In genomic region chrX:133689576-133690250, GRCm38 (mm10) we compare ENCODE assay signal across 9 mouse cellular contexts. TPM values are rescaled to one million over a fixed set of nuclear protein-coding genes. Genes with fewer than 3 reads are reported as not detected.
DNase-seq lines count a peak whose midpoint lies in the region; ATAC-seq and TF ChIP-seq lines count a peak whose summit lies in the region.
"Had no signal": no experiment of that assay in that cellular context is flagged by ENCODE, and none has a peak within 500 bp of the region (broad histone marks: within the 10 kb centered on the region; RNA-seq: fewer than 3 reads in every experiment).

No protein-coding gene starts in this region.

- H3K27ac ChIP-seq in liver, postnatal 0 days (ENCODE audit: low read depth) = no peak overlapping the region
- no peak overlapping the region for H3K27ac ChIP-seq in stomach, postnatal 0 days (replicated peaks)

- no peak overlapping the region for H3K9ac ChIP-seq in liver, postnatal 0 days (replicated peaks)
- H3K9ac ChIP-seq in stomach, postnatal 0 days (ENCODE audit: low read length) = no peak overlapping the region

- no peak overlapping the region for H3K4me3 ChIP-seq in liver, postnatal 0 days (ENCODE audit: low read depth, low read length)
- H3K4me3 ChIP-seq in stomach, postnatal 0 days (ENCODE audit: low read depth, low read length) = peak overlapping the region; percentile 46
- H3K4me3 ChIP-seq: erythroblast, embryonic 14.5 days had no signal

- H3K4me2 ChIP-seq in liver, postnatal 0 days (ENCODE audit: low read depth, low read length) = peak overlapping the region; percentile 29; the same call in 1 of the 2 replicates
- peak overlapping the region; percentile 72 for H3K4me2 ChIP-seq in stomach, postnatal 0 days (replicated peaks; ENCODE audit: low read depth)

- H3K4me1 ChIP-seq in liver, postnatal 0 days (ENCODE audit: insufficient read depth) = no peaks in the 10 kb centered on the region
- no peaks in the 10 kb centered on the region for H3K4me1 ChIP-seq in stomach, postnatal 0 days (replicated peaks; ENCODE audit: control insufficient read depth, insufficient read depth)

- no peak for TF ChIP-seq CTCF in liver, postnatal 0 days (IDR thresholded peaks at IDR 0.05; ENCODE audit: low read depth)
- no peak for TF ChIP-seq CTCF in stomach, postnatal 0 days (IDR thresholded peaks at IDR 0.05; ENCODE audit: low read depth)

- intact Hi-C loops in heart, postnatal 10 days (cut with DNase I) = loop anchor here (5.0 to 10.0 kb wide), 4 partner anchors 87 to 1185 kb away; partner anchors contain the start of gene Tspan6

- peak; percentile 7 for DNase-seq in adrenal gland, adult 8-10 months
- DNase-seq in adrenal gland, postnatal 14 days = no peak
- DNase-seq in right cerebral cortex, postnatal 10 days (ENCODE audit: low spot score in 2 of 2) = peak; percentile 36 to 58
- DNase-seq in right cerebral cortex, postnatal 36 days (ENCODE audit: low spot score in 2 of 2) = no peak
- DNase-seq in heart, postnatal 10 days = peak; percentile 25 to 31
- no peak for DNase-seq in liver, postnatal 0 days
- no peak for DNase-seq in stomach, postnatal 0 days (ENCODE audit: low spot score)
- DNase-seq in ovary, adult 18-20 months (ENCODE audit: low spot score) = no peak

- H3K27me3 ChIP-seq in liver, postnatal 0 days (ENCODE audit: insufficient read depth, low read length) = peaks cover 65% of the 10 kb centered on the region
- H3K27me3 ChIP-seq in stomach, postnatal 0 days (ENCODE audit: control insufficient read depth, insufficient read depth, low read length) = no peaks in the 10 kb centered on the region

- no peak for TF ChIP-seq EP300 in liver, postnatal 0 days (IDR thresholded peaks at IDR 0.05; ENCODE audit: low read depth)
- TF ChIP-seq EP300 in stomach, postnatal 0 days (optimal IDR thresholded peaks at IDR 0.05) = no peak

- no peaks in the 10 kb centered on the region for H3K9me3 ChIP-seq in liver, postnatal 0 days (ENCODE audit: low read length)
- no peaks in the 10 kb centered on the region for H3K9me3 ChIP-seq in stomach, postnatal 0 days (ENCODE audit: control insufficient read depth, low read length)

- 24% methylated on average over 35 of the region's 35 CpGs for WGBS in liver, postnatal 0 days (ENCODE audit: insufficient replicate concordance)
- WGBS in stomach, postnatal 0 days = 28% methylated on average over 35 of the region's 35 CpGs

- no peaks in the 10 kb centered on the region for H3K36me3 ChIP-seq in liver, postnatal 0 days (replicated peaks; ENCODE audit: insufficient read depth, low read length)
- H3K36me3 ChIP-seq in stomach, postnatal 0 days (ENCODE audit: control insufficient read depth, insufficient read depth, low read length) = no peaks in the 10 kb centered on the region

- ATAC-seq in liver, postnatal 0 days = no peak
- ATAC-seq in stomach, postnatal 0 days (ENCODE audit: low FRiP score, low TSS enrichment) = no peak

RNA-seq across cellular contexts. Expression of gene Pcdh19, which starts 0.9 kb away (rescaled TPM):
- total RNA-seq in adrenal gland, adult 8-10 months (2022) = 10 to 100 TPM in 3 of 4 experiments, 1 to 10 TPM in 1; 9.5 to 14.6 (median 11.7) TPM
- total RNA-seq in adrenal gland, postnatal 14 days (2021) = 8.1 and 8.6 TPM in 2 replicates
- total RNA-seq in heart, postnatal 10 days (2021) = 10 to 100 TPM; 18.9 to 20.0 TPM
- polyA plus RNA-seq in liver, postnatal 0 days (2015; fragmentation: Nextera tagmentation; extraction: Ambion mirVana) = 0.28 and 0.83 TPM in 2 replicates
- 1.2 and 2.5 TPM in 2 replicates for polyA plus RNA-seq in stomach, postnatal 0 days (2015; fragmentation: Nextera tagmentation; extraction: Ambion mirVana)
- polyA plus RNA-seq: erythroblast, embryonic 14.5 days had no signal

Comparison
In these comparisons a context has a peak if more than half of its experiments do, and no peak if none do; other contexts are left out.
1. DNase-seq: peak in adrenal gland, adult 8-10 months (single experiment), right cerebral cortex, postnatal 10 days (2 of 2) and heart, postnatal 10 days (2 of 2); none in adrenal gland, postnatal 14 days (single experiment), right cerebral cortex, postnatal 36 days (0 of 2), liver, postnatal 0 days (single experiment), stomach, postnatal 0 days (single experiment) and ovary, adult 18-20 months (single experiment).